Mouse (Mus musculus): ENCODE measurements around the gene Ralgps1. TPM values are rescaled to one million over a fixed set of nuclear protein-coding genes. Genes with fewer than 3 reads are reported as not detected.

Ralgps1 gene
- polyA plus RNA-seq, 1 experiment, result 4.5 TPM

DNA sequence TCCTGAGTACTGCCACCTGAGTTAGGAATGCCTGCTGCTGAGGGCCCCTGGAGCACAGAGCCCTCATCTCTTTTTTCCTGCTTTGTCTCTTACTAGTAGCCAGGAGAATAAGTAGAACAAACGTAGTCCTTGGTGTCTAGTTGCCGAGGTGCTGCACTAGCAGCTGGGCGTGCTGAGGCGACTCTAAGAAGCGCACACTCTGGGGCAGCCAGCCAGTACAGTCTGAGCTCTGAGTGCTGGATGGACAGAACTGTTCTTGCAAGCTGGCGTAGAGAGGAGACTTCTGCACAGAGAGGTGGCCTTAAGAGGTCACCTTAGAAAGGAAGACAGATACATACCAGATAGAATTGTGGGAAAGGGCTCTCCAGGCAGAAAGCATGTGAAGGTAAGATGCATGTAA is 151.0 kb downstream of the Ralgps1 start:
- DNase-seq (ENCODE audit: low read depth in 1 of 2, low spot score in 2 of 2), result no peak
- Histone ChIP-seq H3K27ac (ENCODE audit: insufficient read depth, low read length) (no peak overlapping the region), H3K4me3 (ENCODE audit: extremely low read depth, insufficient read depth, insufficient read length) (no peak overlapping the region), H3K36me3 (ENCODE audit: control insufficient read depth, insufficient read depth, low read length) (no peaks in the 10 kb centered on the region), H3K27me3 (ENCODE audit: control insufficient read depth, insufficient read depth, low read length) (no peaks in the 10 kb centered on the region), H3K4me1 (ENCODE audit: control insufficient read depth, insufficient read depth, insufficient read length) (no peaks in the 10 kb centered on the region)
- WGBS, result 84% methylated on average over 6 of the region's 6 CpGs
- TF ChIP-seq CTCF (IDR thresholded peaks at IDR 0.05; ENCODE audit: extremely low read depth, insufficient read depth, insufficient read length, insufficient replicate concordance) (no peak), POLR2A (IDR thresholded peaks at IDR 0.05; ENCODE audit: low read depth, low read length) (no peak)

DNA sequence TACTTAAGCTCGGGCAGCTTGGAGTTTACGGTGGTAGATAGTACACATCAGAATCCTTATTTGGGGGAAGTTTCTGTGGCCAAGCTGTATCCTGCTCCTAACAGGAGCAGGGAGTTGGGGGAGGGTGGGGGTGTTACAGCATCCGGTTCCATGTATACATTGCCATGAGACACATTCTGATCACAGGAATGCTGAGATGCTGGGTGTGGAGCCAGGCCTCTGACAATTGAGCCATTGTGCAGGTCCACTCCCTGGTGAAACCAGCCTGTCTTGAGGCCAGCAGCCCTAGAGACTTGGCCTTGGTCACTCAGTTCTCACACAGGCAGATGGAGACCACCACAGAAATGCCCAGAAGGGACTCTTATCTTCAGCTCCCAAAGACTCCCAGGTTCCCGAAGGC is 151.6 kb downstream of the Ralgps1 start:
- no peaks in the 10 kb centered on the region for H3K4me1 ChIP-seq (ENCODE audit: control insufficient read depth, insufficient read depth, insufficient read length)
- no peak overlapping the region for H3K4me3 ChIP-seq (ENCODE audit: extremely low read depth, insufficient read depth, insufficient read length)
- TF ChIP-seq CTCF (IDR thresholded peaks at IDR 0.05; ENCODE audit: extremely low read depth, insufficient read depth, insufficient read length, insufficient replicate concordance), result no peak
- no peak for DNase-seq (ENCODE audit: low read depth in 1 of 2, low spot score in 2 of 2)
- no peaks in the 10 kb centered on the region for H3K27me3 ChIP-seq (ENCODE audit: control insufficient read depth, insufficient read depth, low read length)
- H3K36me3 ChIP-seq (ENCODE audit: control insufficient read depth, insufficient read depth, low read length), result no peaks in the 10 kb centered on the region
- 91% methylated on average over 4 of the region's 4 CpGs for WGBS
- H3K27ac ChIP-seq (ENCODE audit: insufficient read depth, low read length), result no peak overlapping the region

DNA sequence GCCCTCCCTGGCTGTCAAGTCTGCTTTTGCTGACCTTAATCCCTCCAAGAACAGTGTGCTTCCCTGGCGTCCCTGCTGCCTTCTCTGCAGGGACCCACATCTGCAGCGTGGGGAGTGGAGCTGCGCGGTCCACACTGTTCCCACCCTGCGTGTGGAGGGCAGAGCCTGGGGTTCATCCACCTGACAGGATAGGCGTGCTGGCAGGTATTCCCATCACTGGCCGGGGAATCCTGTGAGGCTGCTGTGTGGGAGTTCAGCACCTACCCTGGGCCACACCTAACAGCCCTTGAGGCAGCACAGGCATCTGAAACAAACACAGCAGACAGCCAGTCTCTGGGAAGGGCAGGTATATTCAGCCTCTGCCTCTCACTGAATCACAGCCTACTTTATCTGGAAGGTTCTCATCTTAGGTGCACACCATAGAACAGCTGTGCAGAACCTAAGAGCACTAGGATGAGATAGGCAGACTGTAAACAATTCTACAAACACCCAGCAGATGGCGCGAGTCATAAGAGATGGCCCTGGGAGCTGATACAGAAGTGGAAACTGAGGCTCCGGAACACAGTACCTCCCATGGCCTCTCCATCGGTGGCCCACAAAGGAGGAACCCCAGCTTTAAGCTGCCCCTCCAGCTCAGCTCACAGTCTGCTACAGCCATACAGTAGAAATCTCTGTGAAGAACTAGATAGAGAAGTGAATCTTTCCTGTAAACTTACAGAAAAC is 152.2 kb downstream of the Ralgps1 start:
- Histone ChIP-seq H3K27ac (ENCODE audit: insufficient read depth, low read length) (no peak overlapping the region), H3K36me3 (ENCODE audit: control insufficient read depth, insufficient read depth, low read length) (no peaks in the 10 kb centered on the region), H3K27me3 (ENCODE audit: control insufficient read depth, insufficient read depth, low read length) (no peaks in the 10 kb centered on the region), H3K4me1 (ENCODE audit: control insufficient read depth, insufficient read depth, insufficient read length) (no peaks in the 10 kb centered on the region), H3K4me3 (ENCODE audit: extremely low read depth, insufficient read depth, insufficient read length) (no peak overlapping the region)
- 82% methylated on average over 11 of the region's 11 CpGs for WGBS
- no peak for DNase-seq (ENCODE audit: low read depth in 1 of 2, low spot score in 2 of 2)
- TF ChIP-seq CTCF (IDR thresholded peaks at IDR 0.05; ENCODE audit: extremely low read depth, insufficient read depth, insufficient read length, insufficient replicate concordance) (peak; percentile 5; the same call in 1 of the 2 replicates), POLR2A (IDR thresholded peaks at IDR 0.05; ENCODE audit: low read depth, low read length) (no peak)

DNA sequence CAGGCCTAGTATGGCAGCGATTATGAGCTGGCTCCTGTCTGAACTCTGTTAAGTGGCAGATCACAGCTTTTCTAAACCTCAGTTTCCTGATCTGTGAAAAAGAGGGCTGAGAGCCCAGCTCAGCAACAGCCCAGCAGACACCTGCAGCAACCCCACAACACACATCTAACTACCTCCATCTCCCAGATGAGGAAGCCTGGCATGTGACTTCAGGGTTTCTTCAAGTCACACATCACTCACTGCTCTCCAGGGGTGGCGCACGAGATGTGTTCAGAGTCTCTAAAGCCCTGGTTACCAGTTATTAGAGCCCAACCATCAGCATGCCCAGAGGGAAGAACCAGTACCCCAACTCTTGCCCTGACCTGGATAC is 153.9 kb downstream of the Ralgps1 start:
- H3K36me3 ChIP-seq (ENCODE audit: control insufficient read depth, insufficient read depth, low read length), result no peaks in the 10 kb centered on the region
- TF ChIP-seq POLR2A (IDR thresholded peaks at IDR 0.05; ENCODE audit: low read depth, low read length) (no peak), CTCF (IDR thresholded peaks at IDR 0.05; ENCODE audit: extremely low read depth, insufficient read depth, insufficient read length, insufficient replicate concordance) (no peak)
- H3K27ac ChIP-seq (ENCODE audit: insufficient read depth, low read length), result no peak overlapping the region
- H3K4me3 ChIP-seq (ENCODE audit: extremely low read depth, insufficient read depth, insufficient read length), result no peak overlapping the region
- WGBS, result 16% methylated on average over 3 of the region's 3 CpGs
- DNase-seq (ENCODE audit: low read depth in 1 of 2, low spot score in 2 of 2), result no peak
- no peaks in the 10 kb centered on the region for H3K27me3 ChIP-seq (ENCODE audit: control insufficient read depth, insufficient read depth, low read length)
- no peaks in the 10 kb centered on the region for H3K4me1 ChIP-seq (ENCODE audit: control insufficient read depth, insufficient read depth, insufficient read length)

DNA sequence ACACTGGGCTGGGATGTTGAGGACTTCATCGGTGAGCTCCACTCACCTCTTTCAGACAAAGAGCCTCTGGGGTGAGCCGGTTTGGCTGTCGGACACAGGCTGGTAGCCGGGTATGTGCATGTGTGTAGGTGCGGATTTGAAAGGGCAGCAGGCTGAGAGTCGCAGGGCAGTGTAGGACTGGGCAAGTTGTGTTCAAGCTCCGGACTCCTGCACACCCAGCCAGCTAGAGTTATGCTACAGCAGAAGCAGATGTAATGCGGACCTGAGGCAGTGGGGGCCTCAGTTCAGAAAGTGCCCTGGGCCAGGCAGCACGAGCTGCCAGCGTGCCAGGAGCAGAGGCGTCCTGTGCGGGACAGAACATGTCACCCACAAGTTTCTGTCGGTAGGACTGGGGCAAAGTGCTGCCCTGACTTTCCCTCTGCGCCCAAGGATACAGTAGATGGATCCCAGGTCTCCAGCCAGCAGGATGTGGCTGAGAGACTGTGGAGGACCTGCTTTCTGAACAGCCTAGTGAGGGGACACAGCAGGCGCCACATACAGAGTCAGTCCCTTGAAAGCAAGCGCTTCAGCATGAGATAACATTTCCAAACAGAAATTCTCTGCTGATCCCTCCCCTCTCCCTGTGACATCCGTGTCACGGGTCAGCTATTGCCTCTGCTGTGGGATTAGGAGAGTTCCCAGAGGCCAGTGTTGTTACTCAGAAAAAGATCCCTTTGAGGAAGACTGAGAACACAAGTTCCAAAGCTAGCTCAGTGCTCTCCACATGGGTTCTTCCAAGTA is 154.5 kb downstream of the Ralgps1 start:
- no peak for DNase-seq (ENCODE audit: low read depth in 1 of 2, low spot score in 2 of 2)
- no peaks in the 10 kb centered on the region for H3K27me3 ChIP-seq (ENCODE audit: control insufficient read depth, insufficient read depth, low read length)
- 74% methylated on average over 18 of the region's 18 CpGs for WGBS
- H3K4me1 ChIP-seq (ENCODE audit: control insufficient read depth, insufficient read depth, insufficient read length), result no peaks in the 10 kb centered on the region
- no peaks in the 10 kb centered on the region for H3K36me3 ChIP-seq (ENCODE audit: control insufficient read depth, insufficient read depth, low read length)
- TF ChIP-seq CTCF (IDR thresholded peaks at IDR 0.05; ENCODE audit: extremely low read depth, insufficient read depth, insufficient read length, insufficient replicate concordance) (no peak), POLR2A (IDR thresholded peaks at IDR 0.05; ENCODE audit: low read depth, low read length) (no peak)
- peak overlapping the region; percentile 47; the same call in 1 of the 2 replicates for H3K4me3 ChIP-seq (ENCODE audit: extremely low read depth, insufficient read depth, insufficient read length)
- H3K27ac ChIP-seq (ENCODE audit: insufficient read depth, low read length), result peak overlapping the region; percentile 45; the same call in 1 of the 2 replicates

DNA sequence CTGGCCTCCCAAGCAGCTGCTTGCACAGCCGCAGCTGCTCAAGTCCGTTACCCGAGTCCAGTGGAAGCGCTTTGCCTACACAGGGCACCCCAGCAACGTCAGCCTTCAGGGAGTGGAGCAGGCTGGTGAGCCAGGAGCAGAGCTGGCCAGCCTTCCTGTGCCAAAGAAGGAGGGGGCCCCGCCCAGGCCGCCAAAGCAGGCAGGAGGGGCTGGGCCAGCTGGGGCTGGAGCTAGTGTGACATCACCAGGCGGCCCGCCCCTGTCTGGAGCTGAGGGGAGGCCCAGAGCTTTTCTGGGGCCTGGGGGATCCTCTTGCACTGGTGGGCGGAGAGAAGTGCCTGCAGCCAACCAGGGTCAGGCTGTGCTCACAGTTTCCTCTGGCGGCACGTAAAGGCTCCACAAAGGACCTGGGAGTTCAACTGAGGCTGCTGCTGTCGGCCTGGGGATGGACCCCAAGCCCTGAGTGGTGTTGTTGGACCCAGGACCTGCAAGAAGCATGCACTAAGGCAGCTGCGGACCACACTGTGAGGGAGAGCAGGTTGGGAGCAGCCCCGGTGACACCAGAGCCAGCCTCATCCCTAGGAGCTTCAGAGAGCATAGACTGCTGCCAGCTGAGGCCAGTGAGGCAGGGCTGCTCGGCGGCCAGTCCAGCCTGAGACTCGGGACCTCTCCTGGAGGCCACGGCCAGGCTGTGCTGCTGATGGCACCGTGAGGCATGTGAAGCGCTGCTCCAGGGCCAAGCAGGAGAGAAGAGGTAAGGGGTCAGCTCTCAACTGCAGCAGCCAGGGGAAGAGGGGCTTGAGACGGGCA is 155.4 kb downstream of the Ralgps1 start, which contains the start of gene Angptl2:
Gene Angptl2 (plus strand): TSS at position 370 of the 810 bp plus-strand sequence.
- Histone ChIP-seq H3K36me3 (ENCODE audit: control insufficient read depth, insufficient read depth, low read length) (no peaks in the 10 kb centered on the region), H3K27me3 (ENCODE audit: control insufficient read depth, insufficient read depth, low read length) (no peaks in the 10 kb centered on the region), H3K4me1 (ENCODE audit: control insufficient read depth, insufficient read depth, insufficient read length) (no peaks in the 10 kb centered on the region), H3K4me3 (ENCODE audit: extremely low read depth, insufficient read depth, insufficient read length) (peak within 1 kb of the TSS; percentile 47; the same call in 1 of the 2 replicates), H3K27ac (ENCODE audit: insufficient read depth, low read length) (peak within 1 kb of the TSS; percentile 45; the same call in 1 of the 2 replicates)
- peak in 1 of 2 experiments; percentile 31 for DNase-seq (ENCODE audit: low read depth in 1 of 2, low spot score in 2 of 2)
- no peak for TF ChIP-seq CTCF (IDR thresholded peaks at IDR 0.05; ENCODE audit: extremely low read depth, insufficient read depth, insufficient read length, insufficient replicate concordance)
- no peak for TF ChIP-seq POLR2A (IDR thresholded peaks at IDR 0.05; ENCODE audit: low read depth, low read length)
- 21% methylated on average over 22 of the region's 22 CpGs for WGBS

Data from spleen, adult 2 months (tissue).